Mouse (Mus musculus): ENCODE measurements around the gene Trpv3.
"Not testable (repeated sequence)": the region's sequence is repeated elsewhere in the genome, so short reads cannot be mapped to it uniquely, and the experiment has no call there.

Trpv3 gene

DNA sequence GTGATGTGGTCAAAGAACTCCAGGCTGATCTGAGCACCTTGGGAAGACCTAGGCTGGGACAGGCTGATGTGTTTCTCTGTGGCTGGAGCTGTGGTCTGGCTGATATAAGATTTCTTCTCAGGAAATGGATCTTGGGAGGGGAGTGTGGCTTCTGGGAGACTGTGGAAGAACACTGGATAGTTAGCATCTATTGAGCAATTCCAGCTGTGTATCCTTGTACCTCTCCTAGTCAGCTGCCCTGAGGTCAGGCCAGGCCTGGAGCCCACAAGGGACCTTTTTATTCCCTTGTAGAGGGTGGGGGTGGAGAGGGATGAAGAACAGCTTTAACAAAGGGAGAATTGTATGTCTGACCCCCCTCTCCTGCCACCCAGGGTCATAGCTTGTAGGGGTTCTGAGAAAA is 17.2 kb downstream of the Trpv3 start:
- peak; percentile 61 for DNase-seq (ENCODE audit: low read depth, low spot score)

DNA sequence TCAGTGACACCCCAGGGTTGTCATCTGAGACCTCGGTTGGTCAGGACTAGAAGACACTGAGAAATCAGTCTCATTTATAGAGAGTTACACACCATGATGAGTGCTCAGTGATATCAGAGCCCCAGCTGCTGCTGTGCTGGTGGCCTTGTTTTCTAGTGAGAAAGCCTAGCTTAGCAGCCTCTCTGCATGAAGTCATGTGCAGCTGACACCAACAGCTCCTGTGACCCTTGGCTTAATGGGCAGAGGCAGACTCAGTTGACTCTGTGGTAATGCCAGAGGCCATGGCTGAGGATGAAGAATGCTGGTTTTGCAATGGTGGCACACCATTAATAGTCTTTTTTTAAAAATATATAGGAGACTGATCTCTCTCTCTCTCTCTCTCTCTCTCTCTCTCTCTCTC is 22.4 kb downstream of the Trpv3 start:
- no peak for DNase-seq (ENCODE audit: low read depth, low spot score)

DNA sequence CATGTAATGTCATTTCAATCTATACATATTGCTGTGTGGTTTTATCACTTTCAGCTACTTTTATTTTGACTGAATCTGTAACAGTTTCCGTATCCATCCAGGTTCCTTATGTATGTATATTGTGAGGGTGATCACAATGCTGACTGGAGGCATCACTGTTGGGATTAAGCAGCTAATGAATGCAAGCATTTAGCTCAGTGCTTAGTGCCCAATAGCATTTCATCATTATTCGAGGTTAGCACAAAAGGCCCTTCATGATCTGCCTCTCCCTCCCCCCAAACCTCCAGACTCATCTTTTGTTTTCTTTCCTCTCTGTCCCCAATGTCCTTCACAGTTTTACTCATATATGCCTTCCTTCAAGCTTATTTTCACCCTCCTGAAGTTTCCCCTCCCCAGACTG is 35.9 kb downstream of the Trpv3 start:
- no peak for DNase-seq (ENCODE audit: low read depth, low spot score)

DNA sequence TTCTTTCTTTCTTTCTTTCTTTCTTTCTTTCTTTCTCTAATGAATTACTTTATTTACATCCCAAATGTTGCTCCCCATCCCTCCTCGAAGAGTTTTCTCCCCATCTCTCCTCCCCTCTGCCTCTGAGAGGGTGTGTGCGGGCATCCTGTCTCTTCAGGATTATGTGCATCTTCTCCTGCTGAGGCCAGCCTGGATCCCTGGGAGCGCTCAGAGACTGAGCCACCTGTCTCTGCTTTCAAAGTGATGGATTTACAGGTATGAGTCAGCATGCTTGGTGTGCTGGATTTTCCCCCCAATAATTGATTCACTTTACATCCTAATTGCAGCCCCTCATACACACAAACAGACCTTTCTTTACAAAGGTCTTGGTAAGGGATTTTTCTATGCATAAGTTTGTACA is 48.8 kb downstream of the Trpv3 start:
- DNase-seq (ENCODE audit: low read depth, low spot score), result no peak

DNA sequence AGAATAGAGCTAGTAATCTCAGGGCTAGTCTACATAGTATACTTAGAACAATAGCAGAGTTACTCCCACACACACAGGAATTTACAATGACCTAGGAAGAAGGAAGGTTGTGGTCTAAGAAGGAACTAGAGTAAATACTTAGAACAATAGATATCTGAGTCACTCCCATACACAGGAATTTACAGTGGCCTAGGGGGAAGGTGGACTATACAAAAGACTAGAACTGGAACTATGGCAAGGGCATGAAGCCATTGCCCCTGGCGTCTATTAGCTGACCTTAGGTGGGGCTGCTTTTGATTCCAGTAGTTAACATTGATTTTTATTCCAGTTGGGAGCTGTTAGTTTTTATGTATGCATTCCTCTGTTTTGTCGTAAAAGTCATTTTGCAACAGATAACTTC is 51.4 kb downstream of the Trpv3 start:
- not testable (repeated sequence) for DNase-seq (ENCODE audit: low read depth, low spot score)

DNA sequence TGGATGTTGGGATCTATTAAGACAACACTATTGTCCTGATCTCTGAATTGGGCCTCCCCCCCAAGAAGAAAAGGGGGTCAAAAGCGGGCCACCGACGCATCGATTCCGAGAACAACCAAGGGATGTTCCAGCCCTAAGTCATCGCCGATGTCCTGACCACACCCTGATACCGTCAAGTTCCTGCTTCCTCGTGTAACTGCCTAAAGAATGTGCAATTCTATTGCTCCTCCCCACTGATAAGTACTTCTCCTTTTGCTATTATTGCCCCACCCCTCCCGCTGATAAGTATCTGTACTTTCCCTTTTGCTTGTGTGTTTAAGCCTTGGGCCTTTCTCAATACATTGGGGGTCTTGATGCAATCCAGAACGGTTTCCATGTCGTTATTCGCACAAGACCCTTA is 53.9 kb downstream of the Trpv3 start:
- DNase-seq (ENCODE audit: low read depth, low spot score), result not testable (repeated sequence)

DNA sequence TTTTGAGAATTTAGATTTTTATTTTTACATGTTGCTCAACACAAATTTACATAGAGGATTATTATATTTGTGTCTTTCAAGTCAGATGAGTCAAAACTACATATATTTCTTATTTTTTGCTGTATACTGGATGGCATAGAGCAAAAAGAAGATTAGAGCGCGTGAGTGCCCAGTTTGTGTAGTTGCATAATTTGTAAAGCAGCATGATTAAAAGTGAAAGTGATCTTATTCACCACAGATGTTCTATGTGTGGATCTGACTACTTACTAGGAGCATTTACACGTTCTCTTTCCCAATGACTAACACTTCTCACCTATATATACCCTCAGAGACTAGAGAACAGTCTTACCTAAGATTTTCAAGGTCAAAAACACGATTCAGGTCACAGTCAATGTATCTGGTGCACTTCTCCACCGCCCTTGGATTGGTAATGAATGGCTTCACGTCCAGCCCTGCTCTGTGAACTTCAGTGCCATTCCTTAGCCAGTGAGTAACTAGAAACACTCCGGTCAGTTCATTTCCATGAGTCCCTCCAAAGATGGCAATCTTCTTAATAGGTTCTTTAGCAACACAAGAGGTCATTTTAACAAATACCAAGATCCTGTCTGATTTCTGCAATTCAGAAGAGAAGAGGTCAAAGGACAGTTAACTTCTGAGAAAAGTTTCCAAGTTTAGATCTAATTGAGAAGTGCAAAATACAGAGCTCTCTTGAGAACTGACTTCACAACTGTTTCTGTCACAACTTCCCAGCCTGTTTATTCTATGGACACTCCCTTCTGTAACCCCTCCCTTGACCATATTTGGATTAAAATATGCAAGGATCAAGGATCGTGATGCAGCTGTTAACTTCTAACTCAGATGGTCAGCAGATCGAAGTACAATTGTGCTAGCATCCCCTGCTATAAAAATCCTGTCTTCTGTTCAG is 57.0 kb downstream of the Trpv3 start:
- DNase-seq (ENCODE audit: low read depth, low spot score), result no peak

DNA sequence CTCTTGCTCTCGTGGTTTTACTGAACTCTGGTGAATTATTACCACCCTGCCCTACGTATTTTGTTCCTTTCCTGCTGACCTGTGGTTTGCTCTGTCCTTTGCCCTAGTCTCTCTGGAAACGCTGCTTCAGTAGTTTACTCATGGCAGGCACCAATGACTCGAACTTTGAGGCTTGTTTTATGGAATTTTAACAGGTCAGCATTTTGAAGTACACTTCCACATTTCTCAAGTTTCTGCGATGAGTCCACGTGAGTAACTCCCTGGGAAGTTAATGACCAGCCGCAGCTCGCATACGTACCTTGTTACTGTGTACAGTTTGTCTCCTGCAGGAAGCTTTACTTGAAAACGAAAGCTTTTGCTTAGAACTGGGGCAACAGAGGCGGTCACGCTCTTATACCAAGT is 59.3 kb downstream of the Trpv3 start:
- no peak for DNase-seq (ENCODE audit: low read depth, low spot score)

DNA sequence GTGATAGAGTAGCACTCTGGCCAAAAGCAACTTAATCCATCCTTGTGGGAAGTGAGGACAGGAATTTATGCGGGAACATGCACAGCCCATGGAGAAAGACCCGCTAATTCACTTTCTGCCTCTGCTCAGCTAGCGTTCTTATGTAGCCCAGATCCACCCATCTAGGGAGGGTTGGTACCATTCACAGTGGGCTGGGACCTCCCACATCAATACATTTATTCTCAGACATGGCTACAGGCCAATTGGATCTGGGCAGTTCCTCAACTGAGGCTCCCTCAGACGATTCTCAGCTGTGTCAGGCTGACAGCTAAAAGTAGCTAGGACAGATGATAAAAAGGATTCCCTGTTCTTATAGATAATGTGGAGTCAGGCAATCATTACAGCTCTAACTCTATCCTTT is 60.2 kb downstream of the Trpv3 start:
- DNase-seq (ENCODE audit: low read depth, low spot score), result peak; percentile 12

DNA sequence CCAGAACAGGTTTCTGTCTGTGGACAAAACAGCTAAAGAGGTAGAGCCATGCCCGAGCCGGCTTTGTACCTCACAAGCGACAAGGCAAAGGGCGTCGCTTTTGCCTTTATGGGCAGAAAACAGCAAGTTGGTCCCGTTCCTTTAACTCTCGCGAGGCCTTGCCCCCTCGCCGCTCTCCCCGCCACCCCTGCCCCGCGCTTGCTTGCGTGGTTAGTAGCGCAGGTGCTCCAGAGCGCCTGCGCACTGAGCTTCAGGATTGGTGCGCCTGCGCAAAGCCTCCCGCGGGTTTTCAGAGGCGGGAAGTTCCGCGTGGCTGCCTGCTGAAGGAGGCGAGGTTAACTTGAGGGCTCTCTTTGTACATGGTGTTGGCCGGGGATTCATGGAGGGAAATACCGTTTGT is 62.3 kb downstream of the Trpv3 start, which contains the start of the genes Aspa, Gm49340 and Spata22:
Gene Aspa (minus strand): TSS at position 155 of the 400 bp plus-strand sequence.
Gene Gm49340 (plus strand): TSS at position 300 of the 400 bp plus-strand sequence.
Gene Spata22 (plus strand): TSS at position 300 of the 400 bp plus-strand sequence.
- no peak for DNase-seq (ENCODE audit: low read depth, low spot score)

DNA sequence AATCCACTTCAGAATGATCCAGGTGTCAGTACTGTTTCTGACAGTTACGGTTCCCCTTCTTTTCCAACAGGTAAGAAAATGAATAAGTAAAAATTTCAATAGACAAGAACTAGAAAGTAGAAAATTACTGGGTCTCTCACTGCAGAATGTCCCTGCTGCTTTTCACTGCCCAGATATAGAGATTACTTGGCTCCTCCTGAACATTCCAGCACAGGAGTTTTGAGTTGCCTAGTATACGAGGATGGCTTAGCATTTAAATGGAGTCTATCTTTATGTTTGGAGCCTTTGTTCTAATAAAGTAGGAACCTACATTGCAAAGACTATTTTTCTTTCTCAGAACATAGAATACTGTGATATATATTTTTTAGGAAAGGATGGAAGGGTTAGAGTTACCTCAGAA is 66.2 kb downstream of the Trpv3 start:
- no peak for DNase-seq (ENCODE audit: low read depth, low spot score)

DNA sequence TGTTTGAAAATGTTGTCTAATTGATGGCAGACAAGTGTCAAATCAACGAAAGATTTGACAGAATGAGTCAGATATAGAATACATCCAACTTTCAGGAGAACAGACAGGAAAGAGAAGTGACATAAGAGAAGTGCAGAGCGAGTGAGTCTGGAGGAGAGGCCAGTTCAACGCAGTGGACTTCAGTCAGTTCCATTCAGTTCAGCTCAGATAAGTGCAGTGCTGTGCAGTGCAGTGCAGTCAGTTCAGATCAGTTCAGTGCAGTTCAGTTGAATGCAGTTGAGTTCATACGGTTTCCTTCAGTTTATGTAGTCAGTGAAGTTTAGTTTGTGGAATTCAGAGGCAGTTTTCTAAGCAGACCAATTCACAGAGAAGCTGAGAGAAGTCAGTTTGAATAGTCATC is 69.7 kb downstream of the Trpv3 start:
- no peak for DNase-seq (ENCODE audit: low read depth, low spot score)
